Mouse (Mus musculus) bone marrow, adult 2 months (tissue): ENCODE data around the gene BC048671.

Experiments
- CTCF ChIP-seq: fragments of 200-500 bp; IDR thresholded peaks from 2 replicates; pipeline ENCODE4 v1.5.1; 2011; ENCODE audit warnings: low read length, control low read depth; ENCODE audit not compliant: control insufficient read depth, insufficient read depth
- POLR2A ChIP-seq: fragments of 200-500 bp; IDR thresholded peaks from 2 replicates; pipeline ENCODE4 v1.6.1; 2011; ENCODE audit warnings: low read depth, mild to moderate bottlenecking, control low read depth, low read length, borderline replicate concordance; ENCODE audit not compliant: control insufficient read depth

GRCm38 (mm10) chr6:90327670-90328069 is 26.7 kb downstream of the BC048671 start:
- peak; percentile 17; the same call in 1 of the 2 replicates for TF ChIP-seq CTCF
- TF ChIP-seq POLR2A, result no peak
